Mouse (Mus musculus) heart, postnatal 10 days (tissue): ENCODE measurements around the gene Olfr1496. TPM values are rescaled to one million over a fixed set of nuclear protein-coding genes. Genes with fewer than 3 reads are reported as not detected.
"Not testable (repeated sequence)": the region's sequence is repeated elsewhere in the genome, so short reads cannot be mapped to it uniquely, and the experiment has no call there.

Source experiments
- DNase-seq, 2 experiments: peaks; one replicate each; pipeline ENCODE4 v3.0.0; 2021
- intact Hi-C: fragments of 180-260 bp; cut with DNase I; formaldehyde crosslinking; loops from one replicate; pipeline ENCODE4 v1.15.1; 2025
- total RNA-seq, 2 experiments: library from RNA; stranded (reverse); gene quantifications; 2 replicates each; pipeline ENCODE4 v1.2.3; 2021

Olfr1496 gene
- total RNA-seq: not detected

DNA sequence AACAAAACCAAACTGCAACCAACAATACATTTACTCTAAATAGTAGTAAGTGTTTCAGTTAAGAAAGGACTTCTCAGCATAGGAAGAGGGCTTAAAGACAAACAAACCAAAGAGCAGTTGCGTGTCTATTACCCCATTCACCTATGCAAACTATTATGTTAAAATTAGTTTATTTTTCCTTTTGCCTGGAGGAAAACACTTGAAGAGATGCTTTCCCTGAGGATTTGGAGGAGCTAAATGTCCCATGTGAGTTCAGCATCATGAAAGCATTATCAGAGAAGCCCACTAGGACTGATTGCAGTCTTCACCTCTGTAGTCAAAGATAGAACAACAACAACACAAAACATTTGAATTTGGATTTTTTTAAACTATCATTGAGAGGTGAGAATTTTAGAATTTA lies at the start of gene Olfr1496:
Gene Olfr1496 (plus strand): TSS at position 301 of the 400 bp plus-strand sequence.
- intact Hi-C loops: no loop called here
- no peak for DNase-seq

- DNase-seq: no peak
- intact Hi-C loops: no loop called here
Observed at GRCm38 (mm10) chr19:13739428-13739827, 38.2 kb upstream of the Olfr1496 start, which contains the start of gene Olfr1494. Olfr1494 (plus strand) TSS chr19:13739728.

DNA sequence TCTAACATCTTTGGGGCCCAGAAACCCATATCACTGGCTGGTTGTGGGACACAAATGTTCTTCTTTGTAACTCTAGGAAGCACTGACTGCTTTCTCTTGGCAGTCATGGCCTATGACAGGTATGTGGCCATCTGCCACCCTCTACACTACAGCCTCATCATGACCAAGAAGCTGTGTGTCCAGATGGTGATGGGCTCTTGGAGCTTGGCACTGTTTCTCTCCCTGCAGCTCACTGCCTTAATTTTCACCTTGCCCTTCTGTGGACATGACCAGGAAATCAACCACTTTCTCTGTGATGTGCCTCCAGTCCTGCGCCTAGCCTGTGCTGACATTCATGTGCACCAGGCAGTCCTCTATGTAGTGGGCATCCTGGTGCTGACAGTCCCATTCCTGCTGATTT lies 28.3 kb upstream of the Olfr1496 start:
- DNase-seq: no peak

DNA sequence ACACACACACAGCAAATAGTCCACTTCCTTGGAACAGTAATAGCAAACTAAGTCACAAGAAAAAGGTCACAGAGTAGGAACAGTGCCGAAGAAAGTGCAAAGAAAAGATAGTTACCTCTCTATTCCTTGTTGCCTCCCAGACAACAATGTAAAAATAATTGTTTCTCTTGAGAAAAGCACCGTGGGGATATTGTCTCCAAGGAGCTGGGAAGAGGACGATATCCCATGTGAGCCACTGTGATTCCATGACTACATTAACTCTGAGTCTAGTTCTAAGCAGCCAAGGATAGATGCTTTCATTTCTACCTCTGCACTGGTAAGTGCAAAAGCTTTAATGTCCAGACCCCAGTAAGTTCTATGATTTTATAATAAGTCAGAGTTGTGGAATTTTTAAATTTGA lies 13.4 kb upstream of the Olfr1496 start, which contains the start of gene Olfr1495:
Gene Olfr1495 (plus strand): TSS at position 301 of the 400 bp plus-strand sequence.
- no peak for DNase-seq
- intact Hi-C loops: no loop called here

More for the DNA sequence above, 28.3 kb upstream of the Olfr1496 start:
- intact Hi-C loops: no loop called here

DNA sequence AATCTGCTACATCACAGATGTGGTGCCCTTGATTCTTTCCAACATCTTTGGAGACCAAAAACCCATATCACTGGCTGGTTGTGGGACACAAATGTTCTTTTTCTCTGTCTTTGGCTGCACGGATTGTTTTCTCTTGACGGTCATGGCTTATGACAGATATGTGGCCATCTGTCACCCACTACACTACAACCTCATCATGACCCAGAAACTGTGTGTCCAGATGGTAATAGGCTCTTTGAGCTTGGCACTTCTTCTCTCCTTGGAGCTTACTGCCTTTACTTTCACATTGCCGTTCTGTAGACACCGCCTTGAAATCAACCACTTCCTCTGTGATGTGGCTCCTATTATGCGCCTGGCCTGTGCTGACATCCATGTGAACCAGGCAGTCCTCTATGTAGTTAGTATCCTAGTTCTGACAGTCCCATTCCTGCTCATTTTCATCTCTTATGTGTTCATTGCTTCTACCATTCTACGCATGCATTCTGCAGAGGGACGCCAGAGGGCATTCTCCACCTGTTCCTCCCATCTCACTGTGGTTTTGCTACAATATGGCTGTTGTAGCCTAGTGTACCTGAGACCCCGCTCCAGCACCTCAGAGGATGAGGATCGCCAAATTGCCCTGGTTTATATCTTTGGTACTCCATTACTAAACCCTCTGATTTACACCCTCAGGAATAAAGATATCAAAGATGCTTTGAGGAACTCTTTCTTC lies 9.0 kb upstream of the Olfr1496 start:
- no peak for DNase-seq
- intact Hi-C loops: no loop called here

- DNase-seq: no peak
- intact Hi-C loops: no loop called here
Observed at GRCm38 (mm10) chr19:13798102-13798501, 20.4 kb downstream of the Olfr1496 start, which contains the start of gene Olfr1497. Olfr1497 (minus strand) TSS chr19:13798202.

- intact Hi-C loops, DNase-seq: not testable (repeated sequence)
Observed at GRCm38 (mm10) chr19:13805486-13805885, 27.8 kb downstream of the Olfr1496 start.

DNA sequence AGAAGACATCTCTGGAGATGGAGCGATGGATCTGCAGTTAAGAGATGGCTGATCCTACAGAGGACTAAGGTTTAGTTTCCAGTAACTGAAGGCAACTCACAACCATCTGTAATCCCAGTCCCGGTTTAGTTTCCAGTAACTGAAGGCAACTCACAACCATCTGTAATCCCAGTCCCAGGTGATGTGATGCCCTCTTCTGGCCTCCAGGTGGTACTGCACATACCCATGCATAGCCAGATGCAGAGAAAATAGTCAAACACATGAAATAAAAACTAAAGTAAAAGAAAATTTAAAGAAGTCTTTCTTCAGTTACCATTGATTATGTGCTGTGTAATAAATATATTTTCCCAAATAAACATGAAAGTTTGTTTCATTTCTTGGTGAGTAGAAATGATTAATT lies 35.1 kb downstream of the Olfr1496 start:
- intact Hi-C loops: no loop called here
- DNase-seq: no peak

GRCm38 (mm10) chr19:13818827-13819226 lies 41.1 kb downstream of the Olfr1496 start:
- intact Hi-C loops: no loop called here
- DNase-seq: no peak

DNA sequence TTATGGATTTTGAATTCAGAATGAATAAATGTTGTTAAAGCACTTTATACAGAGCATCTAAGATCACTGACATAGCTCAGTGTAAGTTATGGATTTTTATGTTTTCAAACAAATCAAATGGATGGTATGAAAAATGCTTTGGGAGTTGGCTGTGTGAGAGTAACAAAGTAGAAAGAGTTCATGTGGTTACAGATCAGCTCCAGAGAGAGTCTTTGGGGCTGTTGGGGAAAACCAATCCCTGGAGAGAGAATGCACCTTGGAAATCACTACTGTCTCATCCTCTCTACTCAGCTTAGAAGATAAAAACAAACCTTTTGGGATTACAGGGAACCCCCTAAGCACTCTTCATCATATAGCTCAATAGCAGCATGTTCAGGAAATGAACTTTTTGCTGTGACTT lies 41.7 kb downstream of the Olfr1496 start, which contains the start of gene Olfr1499:
Gene Olfr1499 (minus strand): TSS at position 101 of the 400 bp plus-strand sequence.
- intact Hi-C loops: no loop called here
- no peak for DNase-seq

DNA sequence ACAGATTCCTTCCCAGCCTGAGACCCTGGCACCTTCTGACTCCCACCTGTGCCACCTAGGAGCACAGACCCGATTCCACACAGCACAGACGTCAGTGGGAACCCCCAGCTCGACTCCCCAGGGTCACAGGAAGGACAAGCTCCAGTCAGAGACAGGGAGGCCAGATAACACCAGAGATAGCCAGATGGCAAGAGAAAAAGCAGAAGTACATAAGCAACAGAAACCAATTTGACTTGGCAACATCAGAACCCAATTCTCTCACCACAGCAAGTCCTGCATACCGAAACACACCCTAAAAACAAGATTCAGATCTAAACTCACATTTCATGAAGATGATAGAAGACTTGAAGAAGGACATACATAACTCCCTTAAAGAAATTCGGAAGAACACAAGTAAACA lies 43.2 kb downstream of the Olfr1496 start:
- DNase-seq: no peak
- intact Hi-C loops: no loop called here

- intact Hi-C loops: no loop called here
- DNase-seq: no peak
Observed at GRCm38 (mm10) chr19:13828447-13828846, 50.8 kb downstream of the Olfr1496 start.

GRCm38 (mm10) chr19:13830388-13830787 lies 52.7 kb downstream of the Olfr1496 start, which contains the start of gene Olfr1500:
Olfr1500 (minus strand) TSS chr19:13830488.
- DNase-seq: no peak
- intact Hi-C loops: no loop called here

Other genes starting within 250 kb of the Olfr1496 start
- not detected for gene Olfr1480, start 250.0 kb upstream of the Olfr1496 start, total RNA-seq
- not detected for gene Olfr1484, start 194.4 kb upstream of the Olfr1496 start, total RNA-seq
- not detected for gene Olfr1487, start 160.5 kb upstream of the Olfr1496 start, total RNA-seq
- not detected for gene Olfr1489, start 146.3 kb upstream of the Olfr1496 start, total RNA-seq
- gene Olfr1490, start 126.8 kb upstream of the Olfr1496 start, total RNA-seq: not detected
- gene Olfr1491, start 80.6 kb upstream of the Olfr1496 start, total RNA-seq: not detected
- not detected for gene Olfr1493-ps1, start 54.6 kb upstream of the Olfr1496 start, total RNA-seq
- not detected for gene Olfr1494, start 38.1 kb upstream of the Olfr1496 start, total RNA-seq
- gene Olfr1495, start 13.3 kb upstream of the Olfr1496 start, total RNA-seq: not detected
- not detected for gene Olfr1497, start 20.3 kb downstream of the Olfr1496 start, total RNA-seq
- gene Olfr1499, start 41.6 kb downstream of the Olfr1496 start, total RNA-seq: not detected
- not detected for gene Olfr1500, start 52.6 kb downstream of the Olfr1496 start, total RNA-seq
- gene Olfr1501, start 72.8 kb downstream of the Olfr1496 start, total RNA-seq: not detected
- gene Olfr1502, start 83.9 kb downstream of the Olfr1496 start, total RNA-seq: not detected
- not detected for gene Olfr1504, start 120.0 kb downstream of the Olfr1496 start, total RNA-seq
- gene Olfr1505, start 135.7 kb downstream of the Olfr1496 start, total RNA-seq: not detected